Mouse (Mus musculus): Measurements from ENCODE around the gene Atp7a.

DNA sequence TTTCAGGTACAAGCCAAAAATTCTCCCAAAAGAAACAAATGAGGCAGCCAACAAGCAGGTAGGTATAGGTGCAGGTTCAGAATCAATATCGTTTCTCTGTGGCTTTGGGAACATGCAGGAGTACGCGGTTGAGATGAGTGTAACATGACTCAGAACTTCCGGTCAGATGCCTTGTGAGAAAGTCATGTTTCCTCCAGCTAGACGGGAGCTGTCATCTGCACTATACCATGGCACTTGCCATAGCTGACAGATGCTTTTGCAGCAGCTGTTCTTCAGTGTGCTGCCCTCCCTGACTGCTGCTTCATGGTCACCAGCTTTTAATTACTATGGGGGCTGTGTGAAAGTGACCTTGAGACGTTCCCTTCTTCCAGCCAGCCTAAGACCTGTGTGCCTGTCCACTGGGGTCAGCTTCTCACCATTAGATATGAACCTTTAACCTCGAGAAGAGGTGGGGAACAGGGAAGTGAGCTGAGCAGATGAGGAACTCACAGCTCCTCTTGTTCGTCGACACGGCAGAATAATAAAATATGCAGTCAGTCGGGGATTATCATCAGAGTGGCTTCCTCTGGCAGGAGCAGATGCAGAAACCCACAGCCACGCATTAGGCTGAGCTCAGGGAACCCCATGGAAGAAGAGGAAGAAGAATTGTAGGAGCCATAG lies 109.0 kb downstream of the Atp7a start:
- TF ChIP-seq POLR2A (IDR thresholded peaks at IDR 0.05; ENCODE audit: low read depth, low read length) = no peak
- no peak for TF ChIP-seq CTCF (IDR thresholded peaks at IDR 0.05; ENCODE audit: borderline replicate concordance, insufficient read depth, low read length)

Measured in embryonic fibroblast, embryonic 13.5 days (primary cell).